Mouse (Mus musculus): Measurements from ENCODE around the gene Nlrp6.
"Not testable (repeated sequence)": the region's sequence is repeated elsewhere in the genome, so short reads cannot be mapped to it uniquely, and the experiment has no call there.

The Nlrp6 gene

DNA sequence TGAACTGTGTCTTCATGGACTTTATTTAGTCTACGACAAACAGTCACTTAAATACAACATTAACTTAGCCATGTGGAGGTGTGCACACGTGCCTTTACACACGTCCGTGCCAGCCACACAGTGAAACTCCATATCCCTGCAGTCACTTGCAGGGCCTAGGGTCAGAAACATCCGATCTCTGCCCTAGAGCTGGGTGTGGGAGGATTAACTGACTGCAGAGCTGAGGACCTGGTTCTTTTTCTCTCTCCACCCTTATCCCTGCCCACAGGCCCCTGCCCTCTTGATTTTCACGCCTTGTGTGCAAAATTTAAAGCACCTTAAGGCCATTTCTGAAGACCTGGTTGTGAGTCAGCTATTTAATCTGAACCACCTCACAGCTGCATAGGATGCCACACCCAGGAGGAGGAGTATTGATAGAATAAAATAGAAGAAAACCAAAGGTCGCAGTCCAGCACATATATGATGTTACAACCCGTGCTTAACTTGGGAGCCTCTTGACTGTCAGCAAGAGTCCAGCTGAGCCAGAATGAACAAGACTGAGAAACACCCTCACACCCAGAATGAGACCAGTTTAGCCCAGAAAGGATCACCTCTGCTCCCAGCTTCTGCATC lies at the start of gene Nlrp6:
TSS of gene Nlrp6 (plus strand) at position 485 of the 612 bp plus-strand sequence.
- DNase-seq = no peak

DNA sequence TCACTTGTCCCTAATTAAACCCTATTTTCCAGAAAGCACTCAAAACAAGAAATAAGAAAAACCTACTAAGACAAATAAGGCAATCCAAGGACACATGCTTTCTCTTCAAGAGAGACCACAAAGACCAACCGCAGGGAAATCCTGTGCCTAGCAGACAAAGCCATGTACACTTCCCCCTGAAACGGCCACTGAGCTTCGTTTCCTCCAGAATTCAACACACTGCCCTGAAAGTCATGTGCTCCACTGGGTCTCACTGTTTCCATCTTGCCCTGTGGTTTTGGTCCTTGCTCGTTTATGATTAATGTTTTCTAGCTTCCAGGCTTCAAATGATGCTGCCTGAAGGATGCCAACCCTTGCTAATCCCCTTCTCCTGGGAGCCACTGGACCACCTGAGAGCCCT lies 46.5 kb upstream of the Nlrp6 start:
- no peak for DNase-seq

DNA sequence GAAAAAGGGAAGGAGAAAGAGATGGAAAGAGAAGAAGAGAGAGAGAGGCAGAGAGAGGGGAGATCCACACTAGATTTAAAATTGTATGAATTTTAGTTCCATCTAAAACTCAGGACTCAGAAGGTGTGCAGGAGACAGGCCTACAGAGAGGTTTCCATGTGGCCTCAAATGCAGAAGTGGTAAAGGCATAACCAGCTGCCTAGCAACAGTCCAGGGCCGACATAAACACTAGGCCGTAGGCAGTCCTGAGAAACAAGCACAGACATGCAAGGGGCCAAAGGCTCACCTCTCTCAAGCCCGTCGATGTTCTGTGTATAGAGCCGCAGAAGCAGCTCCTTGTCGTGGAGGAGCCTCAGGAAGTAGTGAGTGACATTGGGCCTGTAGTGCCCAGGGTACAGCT lies 43.3 kb upstream of the Nlrp6 start:
- no peak for DNase-seq

DNA sequence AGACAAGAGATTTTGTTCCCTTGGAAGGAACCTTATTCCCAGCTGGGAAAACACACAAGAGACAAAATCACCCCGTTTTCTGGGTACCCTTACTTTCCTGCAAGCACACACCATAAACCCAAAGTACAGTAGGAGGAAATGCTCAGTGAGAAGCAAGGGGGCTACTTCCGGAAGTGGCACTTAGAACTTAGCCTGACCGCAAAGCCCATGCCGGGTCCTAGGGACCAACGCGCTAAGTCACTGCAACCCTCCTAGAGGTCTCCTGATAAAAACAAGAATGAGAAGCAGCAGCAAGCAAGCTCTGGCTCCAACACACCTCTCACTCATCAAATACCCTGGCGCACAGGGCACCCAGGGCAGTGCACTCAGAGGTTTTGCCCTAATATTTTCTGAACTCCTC lies 41.3 kb upstream of the Nlrp6 start:
- no peak for DNase-seq

DNA sequence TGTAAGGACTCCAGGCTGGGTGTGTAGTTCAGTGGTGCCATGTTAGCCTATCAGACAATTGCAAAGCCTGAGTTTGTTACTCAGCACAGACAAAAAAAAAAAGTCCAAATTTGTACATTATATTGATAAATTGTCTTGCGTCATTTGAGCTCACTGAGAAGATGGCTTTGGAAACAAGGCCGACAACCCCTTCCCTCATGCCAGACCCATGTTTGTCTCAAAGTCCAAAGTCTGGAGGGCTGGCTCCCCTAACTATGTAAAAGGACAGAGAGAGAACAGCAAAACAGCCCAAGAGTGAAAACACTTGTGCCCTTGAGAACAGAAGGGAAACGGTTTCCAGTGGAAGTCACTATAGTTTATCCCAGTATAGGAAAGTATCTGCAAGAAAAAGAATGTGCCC lies 40.3 kb upstream of the Nlrp6 start:
- DNase-seq = no peak

DNA sequence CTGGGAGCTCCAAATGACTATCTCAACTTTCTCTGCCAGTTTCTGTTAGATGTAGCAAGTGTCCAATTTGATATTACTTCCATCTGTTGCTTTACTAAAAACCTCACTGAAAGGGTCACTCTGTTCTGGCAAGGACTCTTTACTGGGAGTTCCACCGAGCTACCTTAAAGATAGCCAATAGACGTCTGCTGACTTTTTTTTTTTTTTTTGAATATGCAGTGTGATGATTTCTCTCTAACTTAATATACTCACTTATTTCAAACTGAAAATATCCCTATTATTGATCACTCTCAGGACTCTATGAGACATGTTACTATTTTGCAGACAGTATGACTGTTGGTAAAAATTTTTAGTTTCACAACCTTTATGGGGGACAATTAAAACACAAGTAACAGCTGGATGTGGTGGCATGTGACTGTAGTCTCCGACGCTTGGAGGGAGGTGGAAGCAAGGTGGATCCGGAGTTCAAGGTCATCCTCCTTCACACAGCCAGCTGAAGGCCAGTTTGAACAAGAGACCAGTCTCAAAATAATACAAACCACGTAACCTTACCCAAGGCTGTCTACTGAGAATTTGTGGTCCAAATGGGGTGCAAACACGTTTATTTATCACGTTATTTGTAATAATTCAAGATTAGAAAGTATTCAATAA lies 39.7 kb upstream of the Nlrp6 start:
- no peak for DNase-seq

DNA sequence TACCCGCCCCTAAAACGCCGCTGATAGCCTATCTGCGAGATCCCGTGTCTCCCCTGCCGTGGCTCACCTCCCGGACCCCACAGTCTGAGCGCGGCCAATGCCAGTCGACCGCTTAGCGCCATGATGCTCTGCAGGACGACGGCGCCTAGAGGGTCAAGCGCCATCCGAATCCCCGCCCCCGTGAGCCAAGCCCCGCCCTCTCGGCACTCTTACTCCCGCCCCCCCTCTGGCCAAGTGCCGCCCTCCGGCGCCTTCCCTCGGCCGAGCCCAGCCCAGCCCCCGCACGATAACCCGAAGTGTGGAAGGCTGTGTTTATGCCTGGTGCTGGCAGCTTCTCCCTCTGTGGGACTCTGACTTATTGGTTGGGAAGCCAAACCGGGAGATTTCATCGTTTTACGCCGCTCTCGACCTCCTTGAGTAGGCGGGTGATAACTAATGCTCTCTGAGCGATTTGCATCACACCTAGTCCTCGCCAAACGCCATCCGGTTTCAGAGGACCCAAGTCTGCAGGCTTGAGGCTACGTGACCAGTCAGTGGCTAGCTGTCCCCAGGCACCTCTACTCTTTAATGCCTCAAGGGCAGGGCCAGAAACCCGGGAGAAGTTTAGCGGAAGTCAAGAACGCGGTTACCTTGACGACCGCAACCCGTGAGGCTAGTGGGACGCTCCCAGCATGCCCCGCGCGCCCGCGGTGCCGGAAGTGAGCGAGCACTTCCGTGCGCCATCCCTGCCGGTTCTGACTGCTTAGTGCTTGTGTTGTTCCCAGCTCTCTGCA lies 38.8 kb upstream of the Nlrp6 start, which contains the start of the genes Psmd13 and Sirt3:
TSS of gene Psmd13 (plus strand) at position 273 of the 773 bp plus-strand sequence.
TSS of gene Sirt3 (minus strand) at position 614 of the 773 bp plus-strand sequence.
- DNase-seq = peak; percentile 96 to 97

DNA sequence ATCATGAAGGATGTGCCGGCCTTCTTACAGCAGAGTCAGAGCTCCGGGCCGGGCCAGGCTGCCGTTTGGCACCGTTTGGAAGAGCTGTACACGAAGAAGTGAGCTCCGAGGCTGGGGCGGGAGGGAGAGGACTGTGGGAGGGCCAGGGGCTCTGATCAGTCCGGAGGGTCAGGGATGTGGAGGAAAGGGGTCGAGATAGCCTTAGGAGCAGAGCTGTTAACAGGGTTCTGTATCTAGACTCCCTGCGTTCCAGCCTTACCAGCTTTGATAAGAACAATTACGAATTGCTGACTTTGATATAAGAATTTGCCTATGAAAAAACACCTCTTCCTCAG lies 38.3 kb upstream of the Nlrp6 start:
- DNase-seq = no peak

DNA sequence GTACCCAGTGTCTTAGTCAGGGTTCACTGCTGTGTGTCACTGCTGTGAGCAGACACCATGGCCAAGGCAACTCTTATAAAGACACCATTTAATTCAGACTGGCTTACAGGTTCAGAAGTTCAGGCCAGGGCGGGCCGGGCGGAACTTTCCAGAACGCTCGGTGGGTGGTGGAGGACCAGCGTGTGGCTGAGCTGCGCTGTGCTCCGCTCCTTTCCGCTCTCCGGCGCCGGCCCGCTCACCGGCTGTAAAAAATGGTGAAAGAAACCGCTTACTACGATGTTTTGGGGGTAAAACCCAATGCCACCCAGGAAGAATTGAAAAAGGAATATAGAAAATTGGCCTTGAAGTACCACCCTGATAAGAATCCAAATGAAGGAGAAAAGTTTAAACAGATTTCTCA lies 30.1 kb upstream of the Nlrp6 start:
- DNase-seq = not testable (repeated sequence)

DNA sequence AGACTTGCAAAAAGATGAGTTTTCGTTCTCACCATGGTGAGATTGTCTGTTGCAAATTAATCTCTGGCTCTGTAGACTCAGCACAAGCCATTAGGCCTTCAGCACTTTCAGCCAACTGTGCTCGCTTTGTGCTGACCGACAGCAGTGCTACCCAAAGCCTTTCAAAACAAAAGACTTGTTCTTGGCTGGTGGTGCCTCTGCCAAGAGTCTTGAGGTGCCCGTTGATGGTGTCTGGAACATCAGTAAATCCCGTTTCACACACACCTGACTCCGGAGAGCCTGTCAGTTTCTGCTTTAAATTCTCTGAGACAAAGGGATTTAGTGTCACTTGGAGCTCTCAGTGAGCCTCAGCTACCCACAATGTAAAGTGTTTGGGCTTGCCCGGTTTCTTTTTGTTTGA lies 26.7 kb upstream of the Nlrp6 start:
- DNase-seq = no peak

DNA sequence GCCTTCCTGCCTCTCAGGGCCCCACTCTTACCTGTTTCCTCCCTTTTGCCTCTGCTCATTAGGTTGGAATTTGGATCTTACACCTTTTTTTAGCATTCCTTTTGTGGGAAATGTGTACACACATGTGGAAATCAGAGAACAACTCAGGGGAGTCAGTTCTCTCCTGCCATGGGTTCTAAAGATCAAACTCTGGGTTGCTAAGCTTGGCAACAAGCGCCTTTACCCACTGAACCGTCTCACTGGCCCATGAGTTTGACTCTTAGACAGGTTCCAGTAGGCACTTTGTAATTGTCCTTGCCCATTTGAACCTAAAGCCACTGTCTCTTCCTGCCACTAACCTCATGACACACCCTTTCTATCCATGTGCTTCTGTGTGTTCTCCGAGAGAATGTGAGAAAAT lies 26.1 kb upstream of the Nlrp6 start:
- DNase-seq = no peak

DNA sequence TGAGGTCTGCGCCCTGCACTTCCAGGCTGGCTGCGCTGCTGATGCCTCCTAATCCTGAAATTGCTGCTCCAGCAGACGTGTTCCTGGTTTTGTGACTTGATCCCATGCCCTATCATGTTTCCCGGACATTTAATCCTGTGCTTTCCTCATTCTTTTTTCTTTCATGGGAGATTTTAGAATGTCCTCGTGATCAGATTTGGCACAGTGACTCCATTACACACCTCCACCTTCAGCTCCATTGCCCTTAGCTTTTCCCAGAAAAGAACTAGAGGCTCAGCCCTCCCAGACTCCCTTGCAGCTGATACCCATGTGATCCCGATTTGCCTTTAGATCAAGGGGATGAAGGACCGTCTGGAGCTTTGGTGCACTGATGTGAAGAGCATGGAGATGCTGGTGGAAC lies 22.8 kb upstream of the Nlrp6 start:
- DNase-seq = no peak

DNA sequence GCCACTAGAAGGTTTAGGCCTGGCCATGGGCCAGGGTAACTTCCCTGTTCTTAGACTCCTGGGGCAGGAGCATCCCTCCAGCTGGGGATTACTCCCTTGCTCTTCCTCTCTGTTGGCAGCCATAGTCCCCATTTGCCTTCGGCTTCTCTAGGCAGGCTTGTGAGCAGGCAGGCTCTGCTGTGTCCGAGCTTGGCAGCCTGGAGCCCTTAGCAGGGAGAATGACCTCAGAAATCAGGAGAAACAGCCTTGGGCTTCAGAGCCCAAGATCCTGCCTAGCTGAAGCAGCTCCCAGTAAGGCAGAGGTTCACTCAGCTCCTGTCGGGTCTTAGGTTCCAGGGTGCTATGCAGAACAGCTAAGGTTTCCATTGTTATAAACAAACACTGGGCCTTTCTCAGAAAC lies 21.6 kb upstream of the Nlrp6 start:
- DNase-seq = peak in 1 of 2 experiments; percentile 15

DNA sequence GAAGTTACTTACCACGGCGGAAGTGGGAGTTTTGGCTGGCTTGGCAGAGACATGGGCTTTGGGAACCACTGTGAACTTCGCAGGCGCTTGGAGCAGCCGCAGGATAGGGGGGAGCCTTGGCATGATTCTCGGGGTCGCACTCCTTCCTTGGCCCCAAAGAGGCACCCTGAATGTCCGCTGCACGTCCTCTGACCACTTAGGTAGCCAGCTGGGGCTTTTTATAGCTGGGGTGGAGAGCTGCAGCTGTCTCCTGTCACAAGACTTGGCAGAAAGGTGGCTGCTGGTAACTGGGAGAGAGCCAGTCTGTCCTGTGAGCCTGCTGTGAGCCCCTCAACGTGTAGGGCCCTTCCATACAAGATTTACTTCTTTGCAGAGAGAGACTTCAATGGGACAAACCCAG lies 20.5 kb upstream of the Nlrp6 start, which contains the start of gene Cox8b:
TSS of gene Cox8b (minus strand) at position 227 of the 400 bp plus-strand sequence.
- DNase-seq = peak in 1 of 2 experiments; percentile 15

DNA sequence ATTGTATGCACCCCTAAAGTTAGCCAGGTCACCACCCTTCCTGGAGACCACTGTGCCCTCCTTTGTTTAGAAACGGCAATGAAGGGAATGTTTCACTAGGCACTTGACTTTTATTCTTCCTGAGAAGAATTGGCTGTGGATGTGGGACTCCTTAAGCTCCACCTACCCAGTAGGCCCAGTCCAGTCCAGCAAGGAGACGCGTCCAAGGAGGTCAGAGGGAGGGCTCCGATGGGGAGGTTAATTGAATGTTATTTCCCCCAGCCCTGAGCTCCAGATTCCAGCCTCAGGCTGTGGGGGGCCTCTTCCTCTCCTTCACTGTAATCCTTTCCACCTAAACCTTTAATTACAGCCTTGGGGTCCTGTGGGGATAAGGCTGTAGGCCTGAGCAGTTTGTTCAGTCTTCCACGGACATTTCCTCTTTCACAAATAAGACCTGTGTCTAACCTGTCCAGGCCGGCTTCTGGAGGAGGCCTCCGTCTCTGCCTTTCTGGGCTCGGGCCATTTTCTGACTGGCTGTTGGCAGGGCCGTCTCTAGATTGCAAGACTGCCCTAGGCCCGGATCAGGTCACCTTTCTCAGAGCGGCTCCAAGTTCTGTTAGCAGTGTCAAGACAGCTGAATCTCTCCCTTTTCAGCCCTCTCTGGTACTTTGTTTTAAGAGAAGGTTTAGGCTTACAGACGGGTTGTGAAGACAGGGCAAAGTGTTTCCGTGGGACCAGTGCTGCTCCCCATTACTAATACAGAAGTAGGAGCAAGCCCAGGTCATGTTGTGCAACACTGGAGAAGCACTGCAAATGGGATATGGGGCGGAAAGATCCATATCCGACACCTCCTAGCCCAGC lies 18.4 kb upstream of the Nlrp6 start:
- no peak for DNase-seq

DNA sequence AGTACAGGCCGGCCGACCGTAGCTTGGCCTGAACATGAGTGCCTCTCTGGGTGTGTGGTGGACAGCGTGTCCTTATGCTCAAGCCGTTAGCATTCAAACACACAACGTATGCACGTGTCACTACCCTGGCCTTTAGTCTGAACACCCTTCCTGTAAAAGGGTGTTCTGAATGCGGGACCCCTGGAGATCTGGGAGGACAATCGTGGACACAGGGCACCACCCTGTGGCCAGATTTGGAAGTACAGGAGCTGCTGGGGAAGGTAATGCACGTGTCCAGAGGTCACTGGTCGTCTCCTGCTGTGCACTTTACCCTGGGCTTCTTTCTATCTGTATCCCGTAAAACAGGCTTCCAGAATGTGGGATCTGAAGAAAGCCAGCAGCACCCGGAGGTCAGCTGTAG lies 17.5 kb upstream of the Nlrp6 start:
- peak; percentile 92 to 95 for DNase-seq

DNA sequence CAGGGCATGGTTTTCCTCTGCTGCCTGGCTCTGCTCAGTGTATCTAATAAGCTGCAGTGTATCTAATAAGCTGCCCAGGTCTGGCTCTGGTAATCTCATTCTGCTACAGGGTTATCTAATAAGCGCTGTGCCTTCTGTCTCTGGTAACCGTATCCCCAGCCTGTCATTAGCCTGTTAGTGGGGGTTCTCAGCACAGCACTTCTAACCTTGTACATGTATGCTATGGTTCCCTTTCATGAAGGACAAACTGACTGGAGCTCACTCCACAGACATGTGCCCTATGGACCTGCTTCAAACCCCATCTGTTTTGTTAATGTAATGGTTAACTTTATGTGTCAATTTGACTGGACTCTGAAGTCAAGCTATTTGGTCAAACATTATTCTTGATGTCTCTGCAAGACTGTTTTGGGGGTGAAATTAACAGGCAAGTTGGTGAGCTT lies 15.0 kb upstream of the Nlrp6 start:
- no peak for DNase-seq

DNA sequence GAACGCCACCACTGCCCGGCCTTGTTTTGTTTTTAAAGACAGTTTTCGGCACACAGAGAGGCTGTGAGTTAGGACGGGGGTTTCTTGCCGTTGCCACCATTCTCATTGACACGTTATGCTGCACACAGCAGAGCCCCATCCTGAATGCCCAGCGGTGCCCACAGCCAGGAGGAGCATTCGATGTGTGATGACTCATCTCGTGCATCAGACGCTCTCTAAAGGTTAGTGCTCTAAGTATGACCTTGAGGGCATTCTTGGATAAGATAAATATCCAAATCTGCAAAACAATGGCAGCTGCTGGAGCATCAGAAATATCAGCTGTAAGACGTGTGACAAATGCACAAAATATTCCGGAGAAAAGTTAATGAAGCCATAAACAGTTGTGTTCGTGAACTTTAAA lies 13.6 kb upstream of the Nlrp6 start:
- DNase-seq = no peak

DNA sequence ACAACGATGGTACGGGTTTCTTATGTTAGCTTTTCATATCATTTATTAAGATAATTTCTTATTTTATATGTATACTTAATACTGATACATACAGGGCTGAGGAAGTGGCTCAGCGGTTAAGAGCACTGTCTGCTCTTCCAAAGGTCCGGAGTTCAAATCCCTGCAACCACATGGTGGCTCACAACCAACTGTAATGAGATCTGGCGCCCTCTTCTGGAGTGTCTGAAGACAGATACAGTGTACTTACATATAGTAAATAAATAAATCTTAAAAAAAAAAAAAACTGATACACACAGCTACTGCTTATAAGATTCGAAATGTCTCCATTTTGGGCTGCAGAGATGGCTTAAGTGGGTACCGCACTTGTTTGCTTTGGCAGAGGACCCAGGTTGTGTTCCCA lies 13.0 kb upstream of the Nlrp6 start:
- DNase-seq = no peak

DNA sequence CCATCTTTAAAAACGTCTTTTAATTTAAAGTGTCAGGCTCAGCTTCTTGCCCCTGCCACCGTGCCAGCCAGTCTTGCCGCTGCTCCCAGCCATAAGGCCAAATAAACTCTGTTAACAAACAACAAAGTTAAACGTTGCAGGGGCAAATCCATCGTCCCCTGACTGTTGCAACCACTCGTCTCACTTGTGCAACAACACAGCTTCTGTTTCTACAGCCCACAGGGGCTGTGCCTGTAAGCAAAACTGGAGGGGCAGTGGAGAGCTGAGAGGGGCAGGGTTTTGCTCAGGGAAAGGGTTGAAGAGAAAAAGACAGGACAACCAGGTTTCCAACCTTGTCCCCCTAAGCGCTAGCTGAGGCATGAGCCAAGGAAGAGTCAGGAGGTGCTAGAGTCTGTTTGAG lies 12.5 kb upstream of the Nlrp6 start:
- DNase-seq = no peak

DNA sequence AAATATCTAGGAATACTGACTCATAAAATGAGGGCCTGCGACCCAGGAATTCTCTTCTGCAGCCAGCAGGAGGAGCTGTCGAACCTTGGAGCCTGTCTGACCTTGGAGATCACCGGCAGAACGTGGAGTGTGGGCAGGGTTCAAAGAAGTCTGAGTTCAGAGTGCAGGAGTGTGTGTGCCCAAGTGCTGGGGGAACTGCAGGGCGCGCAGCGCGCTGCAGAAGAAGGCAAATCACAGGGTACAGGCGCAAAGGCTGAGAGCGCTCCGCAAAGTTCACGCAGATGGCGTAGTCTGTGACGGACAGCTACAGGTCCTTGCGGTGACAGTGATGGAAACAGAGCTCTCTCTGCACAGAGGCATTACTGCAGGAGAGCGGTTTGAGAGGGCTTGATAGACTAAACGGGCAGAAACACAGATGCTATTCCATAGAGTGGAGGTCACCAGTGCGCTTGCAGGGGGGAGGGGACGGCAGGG lies 12.0 kb upstream of the Nlrp6 start:
- DNase-seq = peak; percentile 87 to 88

DNA sequence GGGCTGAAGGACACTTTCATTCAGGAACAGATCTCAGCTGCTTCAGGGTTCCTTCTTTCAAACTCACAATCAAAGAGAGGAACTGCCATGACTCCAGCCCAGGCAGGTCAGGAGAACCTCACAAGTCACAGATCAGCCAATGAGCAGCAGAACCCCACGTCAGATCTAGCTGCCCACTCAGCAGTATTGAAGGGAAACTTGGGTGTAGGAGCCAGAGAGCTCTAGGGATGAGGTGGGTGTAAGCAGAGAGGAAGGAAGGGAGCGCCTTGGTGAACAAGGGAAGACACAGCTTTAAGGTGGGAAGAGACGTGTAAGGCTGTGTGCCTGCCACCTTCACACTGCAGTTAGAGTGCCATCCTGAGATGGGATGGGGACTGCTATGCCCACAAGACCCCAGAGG lies 8.4 kb upstream of the Nlrp6 start:
- DNase-seq = no peak

Data from cerebellum, postnatal 14 days (tissue).